Mouse (Mus musculus) MEL (cell line): ENCODE measurements around the gene Ankrd33b. TPM values are rescaled to one million over a fixed set of nuclear protein-coding genes. Genes with fewer than 3 reads are reported as not detected.

ENCODE experiments used
- DNase-seq: peaks from one replicate; pipeline ENCODE4 v3.0.0; 2011; ENCODE audit warnings: low read depth, low spot score
- H3K27ac ChIP-seq: 2 replicates; pipeline ENCODE4 v1.5.1; 2012; ENCODE audit warnings: low read depth, mild to moderate bottlenecking, control low read depth, low read length, moderate library complexity; ENCODE audit not compliant: control insufficient read depth
- H3K27me3 ChIP-seq, 2 experiments: fragments of 150-350 bp in 1 of 2; sonication (generic) in 1 of 2; 2 replicates each; pipeline ENCODE4 v1.6.1; 2012; ENCODE audit warnings: low read length in 2 of 2, mild to moderate bottlenecking in 2 of 2, improper control_type of control experiment in 1 of 2, moderate library complexity in 1 of 2; ENCODE audit not compliant: insufficient read depth in 2 of 2, control insufficient read depth in 1 of 2
- H3K36me3 ChIP-seq, 2 experiments: 2 replicates each; pipeline ENCODE4 v1.6.1; 2012 to 2014; ENCODE audit warnings: low read length in 2 of 2, improper control_type of control experiment in 1 of 2, inconsistent platforms in 1 of 2, mild to moderate bottlenecking in 1 of 2; ENCODE audit not compliant: insufficient read depth in 2 of 2, control insufficient read depth in 1 of 2
- H3K4me1 ChIP-seq, 2 experiments: fragments of 150-350 bp in 1 of 2; sonication (generic) in 1 of 2; 2 replicates each; pipeline ENCODE4 v1.6.1; 2012; ENCODE audit warnings: low read length in 2 of 2, improper control_type of control experiment in 1 of 2, mild to moderate bottlenecking in 1 of 2; ENCODE audit not compliant: insufficient read depth in 2 of 2, control insufficient read depth in 1 of 2
- H3K4me3 ChIP-seq, 2 experiments: fragments of 150-350 bp in 1 of 2; sonication (generic) in 1 of 2; 2 replicates each; pipeline ENCODE4 v1.5.1; 2012; ENCODE audit warnings: low read depth in 2 of 2, low read length in 2 of 2, mild to moderate bottlenecking in 2 of 2, moderate library complexity in 2 of 2, control low read depth in 1 of 2, improper control_type of control experiment in 1 of 2; ENCODE audit not compliant: control insufficient read depth in 1 of 2, insufficient read depth in 1 of 2
- H3K79me2 ChIP-seq: 2 replicates; pipeline ENCODE4 v1.6.1; 2012; ENCODE audit warnings: mild to moderate bottlenecking, low read length, moderate library complexity; ENCODE audit not compliant: control insufficient read depth, poor library complexity, insufficient read depth
- H3K9ac ChIP-seq: 2 replicates; pipeline ENCODE4 v1.6.1; 2012; ENCODE audit warnings: low read depth, mild to moderate bottlenecking, control low read depth, low read length, moderate library complexity; ENCODE audit not compliant: control insufficient read depth, poor library complexity, severe bottlenecking
- H3K9me3 ChIP-seq: fragments of 150-350 bp; sonication (generic); replicated peaks from 2 replicates; pipeline ENCODE4 v1.6.1; 2012; ENCODE audit warnings: mild to moderate bottlenecking, low read length, improper control_type of control experiment, moderate library complexity; ENCODE audit not compliant: insufficient read depth
- CHD1 ChIP-seq: IDR thresholded peaks from 2 replicates; pipeline ENCODE4 v1.6.1; 2012; ENCODE audit warnings: low read depth, mild to moderate bottlenecking, inconsistent platforms, low read length, improper control_type of control experiment
- CHD2 ChIP-seq: IDR thresholded peaks from 2 replicates; pipeline ENCODE4 v1.6.1; 2011; ENCODE audit warnings: low read length, improper control_type of control experiment
- CTCF ChIP-seq, 3 experiments: IDR thresholded peaks in 2 of 3; conservative IDR thresholded peaks in 1 of 3; 2 replicates each; pipeline ENCODE4 v1.5.1; 2011 to 2012; ENCODE audit warnings: low read length in 3 of 3, low read depth in 2 of 3, mild to moderate bottlenecking in 2 of 3, improper control_type of control experiment in 1 of 3, inconsistent platforms in 1 of 3, mixed read lengths in 1 of 3, moderate library complexity in 1 of 3; ENCODE audit not compliant: control insufficient read depth in 1 of 3, insufficient read depth in 1 of 3, poor library complexity in 1 of 3, severe bottlenecking in 1 of 3
- E2F4 ChIP-seq: IDR thresholded peaks from 2 replicates; pipeline ENCODE4 v1.6.1; 2011; ENCODE audit warnings: low read depth, low read length, improper control_type of control experiment, borderline replicate concordance
- ETS1 ChIP-seq: IDR thresholded peaks from 2 replicates; pipeline ENCODE4 v1.6.1; 2012; ENCODE audit warnings: low read depth, mild to moderate bottlenecking, inconsistent platforms, low read length, improper control_type of control experiment, moderate library complexity
- KAT2A ChIP-seq: conservative IDR thresholded peaks from 2 replicates; pipeline ENCODE4 v1.6.1; 2012; ENCODE audit warnings: low read depth, low read length, improper control_type of control experiment, inconsistent platforms
- MAX ChIP-seq: IDR thresholded peaks from 2 replicates; pipeline ENCODE4 v1.6.1; 2011; ENCODE audit warnings: low read length, improper control_type of control experiment
- MAZ ChIP-seq: IDR thresholded peaks from 2 replicates; pipeline ENCODE4 v1.6.1; 2012; ENCODE audit warnings: low read depth, mild to moderate bottlenecking, inconsistent platforms, low read length, improper control_type of control experiment
- MEF2A ChIP-seq: IDR thresholded peaks from 2 replicates; pipeline ENCODE4 v1.6.1; 2014; ENCODE audit warnings: low read depth, mild to moderate bottlenecking, inconsistent platforms, low read length, improper control_type of control experiment; ENCODE audit not compliant: poor library complexity, insufficient replicate concordance, severe bottlenecking; ENCODE audit errors: extremely low read depth
- MXI1 ChIP-seq: IDR thresholded peaks from 2 replicates; pipeline ENCODE4 v1.6.1; 2011; ENCODE audit warnings: mild to moderate bottlenecking, low read depth, low read length, improper control_type of control experiment
- MYC ChIP-seq: IDR thresholded peaks from 2 replicates; pipeline ENCODE4 v1.6.1; 2011; ENCODE audit warnings: low read depth, mild to moderate bottlenecking, low read length, improper control_type of control experiment, moderate library complexity
- POLR2A ChIP-seq, 2 experiments: IDR thresholded peaks; 2 replicates each; pipeline ENCODE4 v1.6.1; 2011 to 2012; ENCODE audit warnings: low read length in 2 of 2, mild to moderate bottlenecking in 2 of 2, control low read depth in 1 of 2, improper control_type of control experiment in 1 of 2, low read depth in 1 of 2, moderate library complexity in 1 of 2; ENCODE audit not compliant: control insufficient read depth in 1 of 2, insufficient read depth in 1 of 2, poor library complexity in 1 of 2
- POLR2AphosphoS2 ChIP-seq: IDR thresholded peaks from 2 replicates; pipeline ENCODE4 v1.6.1; 2011; ENCODE audit warnings: low read length, improper control_type of control experiment
- SIN3A ChIP-seq: IDR thresholded peaks from 2 replicates; pipeline ENCODE4 v1.6.1; 2012; ENCODE audit warnings: low read length, improper control_type of control experiment, inconsistent platforms
- TAL1 ChIP-seq: IDR thresholded peaks from 2 replicates; pipeline ENCODE4 v1.6.1; 2012; ENCODE audit warnings: mild to moderate bottlenecking, inconsistent platforms, low read length, moderate library complexity, mixed read lengths
- TCF12 ChIP-seq: IDR thresholded peaks from 2 replicates; pipeline ENCODE4 v1.6.1; 2014; ENCODE audit warnings: low read depth, mild to moderate bottlenecking, inconsistent platforms, low read length, improper control_type of control experiment, moderate library complexity
- UBTF ChIP-seq: IDR thresholded peaks from 2 replicates; pipeline ENCODE4 v1.6.1; 2012; ENCODE audit warnings: low read depth, mild to moderate bottlenecking, inconsistent platforms, low read length, improper control_type of control experiment, moderate library complexity, borderline replicate concordance; ENCODE audit not compliant: insufficient read depth
- USF1 ChIP-seq: IDR thresholded peaks from 2 replicates; pipeline ENCODE4 v1.6.1; 2014; ENCODE audit warnings: low read depth, mild to moderate bottlenecking, inconsistent platforms, low read length, improper control_type of control experiment, moderate library complexity
- ZMIZ1 ChIP-seq: IDR thresholded peaks from 2 replicates; pipeline ENCODE4 v1.6.1; 2012; ENCODE audit warnings: low read depth, mild to moderate bottlenecking, inconsistent platforms, low read length, improper control_type of control experiment, moderate library complexity
- ZNF384 ChIP-seq: IDR thresholded peaks from 2 replicates; pipeline ENCODE4 v1.6.1; 2012; ENCODE audit warnings: low read depth, mild to moderate bottlenecking, inconsistent platforms, low read length, improper control_type of control experiment
- polyA plus RNA-seq, 2 experiments: library from polyadenylated mRNA; stranded (reverse) in 1 of 2; unstranded in 1 of 2; fragments of >175 nt in 1 of 2; fragments of >200 nt in 1 of 2; gene quantifications; 2 replicates each; pipeline versions ENCODE4 v1.2.1 to v1.2.4; 2012; ENCODE audit warnings: low replicate concordance in 2 of 2, low read depth in 1 of 2; ENCODE audit not compliant: insufficient read length in 2 of 2, insufficient read depth in 1 of 2, missing spikeins in 1 of 2
- total RNA-seq: library from RNA; depleted of rRNA; stranded (reverse); fragments of 300-350 nt; gene quantifications from 2 replicates; pipeline ENCODE4 v1.2.3, GENCODE M21; 2012

Ankrd33b gene
- total and polyA plus RNA-seq, 3 experiments = 11.1 to 16.1 TPM; not detected in 1

GRCm38 (mm10) chr15:31337192-31337741, 30.3 kb downstream of the Ankrd33b start:
- Histone ChIP-seq H3K27me3 (no peaks in the 10 kb centered on the region), H3K79me2 (peaks cover 1% of the 10 kb centered on the region; the same call in 1 of the 2 replicates), H3K36me3 (no peaks in the 10 kb centered on the region; a peak in 1 of 4 replicates), H3K27ac (no peak overlapping the region), H3K9me3 (no peaks in the 10 kb centered on the region), H3K4me1 (0 out of 4 replicates have a peak, but pooled peaks cover 0 to 6% of the 10 kb centered on the region in 2 experiments), H3K9ac (no peak overlapping the region), H3K4me3 (no peak overlapping the region)
- DNase-seq = no peak
- TF ChIP-seq E2F4 (no peak), MAX (no peak), ETS1 (no peak), ZNF384 (no peak), MAZ (no peak), TCF12 (no peak), MYC (no peak), TAL1 (no peak), CHD2 (no peak), KAT2A (no peak), UBTF (no peak), POLR2AphosphoS2 (no peak), ZMIZ1 (no peak), USF1 (no peak), MXI1 (no peak), SIN3A (no peak), MEF2A (no peak)

- TF ChIP-seq POLR2A (IDR thresholded peaks at IDR 0.05; ENCODE audit: control insufficient read depth in 1 of 2, insufficient read depth in 1 of 2, low read depth in 1 of 2, low read length in 2 of 2, poor library complexity in 1 of 2) (no peak), CHD1 (no peak), KAT2A (no peak), TAL1 (no peak), CHD2 (no peak), CTCF (IDR thresholded peaks at IDR 0.05 in 2 of 3, conservative IDR thresholded peaks at IDR 0.05 in 1 of 3; ENCODE audit: control insufficient read depth in 1 of 3, insufficient read depth in 1 of 3, low read depth in 2 of 3, low read length in 3 of 3, poor library complexity in 1 of 3, severe bottlenecking in 1 of 3) (no peak)
- H3K36me3 ChIP-seq = no peaks in the 10 kb centered on the region; a peak in 1 of 4 replicates
- no peak overlapping the region for H3K4me3 ChIP-seq
- peak; percentile 39 for DNase-seq
- peaks cover 1% of the 10 kb centered on the region; the same call in 1 of the 2 replicates for H3K79me2 ChIP-seq
- 0 out of 4 replicates have a peak, but pooled peaks cover 0 to 6% of the 10 kb centered on the region in 2 experiments for H3K4me1 ChIP-seq
- no peak overlapping the region for H3K27ac ChIP-seq
- H3K9me3 ChIP-seq = no peaks in the 10 kb centered on the region
- no peak overlapping the region for H3K9ac ChIP-seq
- no peaks in the 10 kb centered on the region for H3K27me3 ChIP-seq
Measured at GRCm38 (mm10) chr15:31336685-31337084, 30.8 kb downstream of the Ankrd33b start.
